Mouse (Mus musculus): Measurements from ENCODE around the gene Mpg.

DNA sequence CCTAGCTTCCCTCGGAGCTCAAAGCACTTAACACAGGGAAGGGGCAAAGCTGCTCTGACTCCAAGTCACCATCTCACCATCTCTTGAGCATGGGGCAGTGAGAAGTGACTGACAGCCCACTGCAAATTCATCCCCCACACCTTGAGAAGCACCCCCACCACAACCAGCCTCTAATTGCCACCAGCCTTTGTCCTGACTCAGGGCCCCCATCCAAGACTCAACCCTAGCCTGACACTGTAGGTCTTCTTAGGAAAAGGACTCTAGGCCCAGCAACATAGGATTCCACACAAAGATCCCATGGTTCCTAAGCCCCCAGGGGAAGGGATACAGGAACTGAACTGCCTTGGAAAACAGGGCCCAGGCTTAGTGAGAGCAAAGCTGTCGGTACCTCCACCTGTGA, 9.8 kb downstream of the Mpg start:
- no peak for TF ChIP-seq CTCF (IDR thresholded peaks at IDR 0.05; ENCODE audit: low read depth)
- TF ChIP-seq EP300 (IDR thresholded peaks at IDR 0.05; ENCODE audit: low read depth), result no peak
